Mouse (Mus musculus) heart, embryonic 13.5 days (tissue): ENCODE measurements at regions not wholly inside any gene's neighbourhood (a gene's known extent, or its start where the extent isn't known, plus 50 kb on each side); places are given as distances from the start of the nearest gene placed in this dataset.

Experiments used
- ATAC-seq: fragments of 200-750 bp; cut with Nextera tagmentation; 2 replicates; pipeline ENCODE4 v1.8.0; 2017; ENCODE audit warnings: moderate TSS enrichment; ENCODE audit not compliant: insufficient number of reproducible peaks, low FRiP score, low TSS enrichment; ENCODE audit errors: extremely low read depth
- H3K27ac ChIP-seq: fragments of 300-500 bp; sonication (generic); replicated peaks from 2 replicates; pipeline ENCODE4 v1.5.1; 2015; ENCODE audit warnings: moderate library complexity, mild to moderate bottlenecking, inconsistent platforms
- H3K27me3 ChIP-seq: fragments of 300-500 bp; sonication (generic); replicated peaks from 2 replicates; pipeline ENCODE4 v1.6.1; 2015; ENCODE audit warnings: mild to moderate bottlenecking, inconsistent platforms
- H3K36me3 ChIP-seq: fragments of 300-500 bp; sonication (generic); 2 replicates; pipeline ENCODE4 v1.6.1; 2015; ENCODE audit warnings: mild to moderate bottlenecking, inconsistent platforms
- H3K4me1 ChIP-seq: fragments of 300-500 bp; sonication (generic); 2 replicates; pipeline ENCODE4 v1.6.1; 2015; ENCODE audit warnings: inconsistent platforms
- H3K4me2 ChIP-seq: fragments of 300-500 bp; sonication (generic); 2 replicates; pipeline ENCODE4 v1.6.1; 2015; ENCODE audit warnings: inconsistent platforms, mild to moderate bottlenecking, moderate library complexity
- H3K4me3 ChIP-seq: fragments of 300-500 bp; sonication (generic); 2 replicates; pipeline ENCODE4 v1.5.1; 2015; ENCODE audit warnings: moderate library complexity, mild to moderate bottlenecking, inconsistent platforms
- H3K9ac ChIP-seq: fragments of 300-500 bp; sonication (generic); 2 replicates; pipeline ENCODE4 v1.6.1; 2015; ENCODE audit warnings: inconsistent platforms, mild to moderate bottlenecking, moderate library complexity
- H3K9me3 ChIP-seq: fragments of 300-500 bp; sonication (generic); 2 replicates; pipeline ENCODE4 v1.6.1; 2016; ENCODE audit warnings: inconsistent platforms
- WGBS: fragments of 180-500 bp; shearing (Covaris S2); methylation state at CpG from one replicate; pipeline ENCODE4 v1.1.7; 2015; ENCODE audit warnings: mixed read lengths; 5-methylcytosine and 5-hydroxymethylcytosine counted together

- Histone ChIP-seq H3K4me1 (no peaks in the 10 kb centered on the region), H3K27ac (no peak overlapping the region), H3K9ac (no peak overlapping the region), H3K9me3 (no peaks in the 10 kb centered on the region), H3K4me2 (no peak overlapping the region), H3K4me3 (no peak overlapping the region), H3K36me3 (no peaks in the 10 kb centered on the region), H3K27me3 (no peaks in the 10 kb centered on the region)
- WGBS, result 71% methylated on average over 7 of the region's 7 CpGs
- no peak for ATAC-seq
These were observed 854.7 kb upstream of the Stxbp6 start for GRCm38 (mm10) chr12:45929001-45929759.
